Mouse (Mus musculus) embryonic facial prominence, embryonic 13.5 days (tissue): ENCODE data around the gene Ugt2a2. TPM values are rescaled to one million over a fixed set of nuclear protein-coding genes. Genes with fewer than 3 reads are reported as not detected.
"Not testable (repeated sequence)": the region's sequence is repeated elsewhere in the genome, so short reads cannot be mapped to it uniquely, and the experiment has no call there.

ENCODE experiments used
- ATAC-seq: fragments of 200-750 bp; cut with Nextera tagmentation; 2 replicates; pipeline ENCODE4 v1.8.0; 2017; ENCODE audit warnings: low read depth; ENCODE audit not compliant: insufficient number of reproducible peaks, insufficient read depth, low FRiP score, low TSS enrichment
- H3K27ac ChIP-seq: fragments of 300-500 bp; sonication (generic); 2 replicates; pipeline ENCODE4 v1.5.1; 2015; ENCODE audit warnings: moderate library complexity, mild to moderate bottlenecking, inconsistent platforms
- H3K27me3 ChIP-seq: fragments of 300-500 bp; sonication (generic); 2 replicates; pipeline ENCODE4 v1.6.1; 2015; ENCODE audit warnings: mild to moderate bottlenecking, inconsistent platforms
- H3K36me3 ChIP-seq: fragments of 300-500 bp; sonication (generic); 2 replicates; pipeline ENCODE4 v1.6.1; 2015; ENCODE audit warnings: mild to moderate bottlenecking, inconsistent platforms
- H3K4me1 ChIP-seq: fragments of 300-500 bp; sonication (generic); 2 replicates; pipeline ENCODE4 v1.6.1; 2015; ENCODE audit warnings: inconsistent platforms
- H3K4me2 ChIP-seq: fragments of 300-500 bp; sonication (generic); 2 replicates; pipeline ENCODE4 v1.6.1; 2015; ENCODE audit warnings: moderate library complexity, mild to moderate bottlenecking, inconsistent platforms
- H3K4me3 ChIP-seq: fragments of 300-500 bp; sonication (generic); 2 replicates; pipeline ENCODE4 v1.5.1; 2015; ENCODE audit warnings: mild to moderate bottlenecking, inconsistent platforms
- H3K9ac ChIP-seq: fragments of 300-500 bp; sonication (generic); 2 replicates; pipeline ENCODE4 v1.6.1; 2015; ENCODE audit warnings: mild to moderate bottlenecking, inconsistent platforms
- H3K9me3 ChIP-seq: fragments of 300-500 bp; sonication (generic); 2 replicates; pipeline ENCODE4 v1.6.1; 2016; ENCODE audit warnings: inconsistent platforms
- WGBS: fragments of 180-500 bp; shearing (Covaris S2); methylation state at CpG from one replicate; pipeline ENCODE4 v1.1.7; 2015; ENCODE audit warnings: mixed read lengths; 5-methylcytosine and 5-hydroxymethylcytosine counted together
- polyA plus RNA-seq: library from polyadenylated mRNA; unstranded; fragments of >200 nt; fragmentation: Nextera tagmentation; extraction: Ambion mirVana; gene quantifications from 2 replicates; pipeline ENCODE4 v1.2.1, GENCODE M21; 2015

The Ugt2a2 gene
- polyA plus RNA-seq, 1 experiment from 2014 or later = 0.17 TPM

DNA sequence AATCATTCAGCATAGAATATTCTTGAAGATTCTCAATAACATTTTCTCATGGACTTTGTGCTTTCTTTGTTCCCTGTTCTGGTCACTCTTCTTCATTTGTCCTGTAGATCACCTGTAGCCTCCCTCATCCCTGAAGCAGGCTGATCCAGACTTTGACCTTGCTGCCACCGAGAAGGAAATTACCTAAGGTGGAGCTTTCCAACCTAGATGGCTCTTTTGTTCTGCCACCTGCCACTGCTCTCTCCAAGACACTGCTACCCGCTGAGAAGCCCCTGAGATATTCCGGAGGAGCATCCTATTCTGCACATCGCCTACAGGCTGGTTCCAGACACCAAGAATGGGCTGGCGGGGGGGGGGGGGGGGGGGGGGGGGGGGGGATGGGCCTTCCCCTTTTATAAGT is 29.5 kb downstream of the Ugt2a2 start:
- not testable (repeated sequence) for H3K4me2 ChIP-seq, H3K9ac ChIP-seq
- WGBS = 82% methylated on average over 3 of the region's 5 CpGs

DNA sequence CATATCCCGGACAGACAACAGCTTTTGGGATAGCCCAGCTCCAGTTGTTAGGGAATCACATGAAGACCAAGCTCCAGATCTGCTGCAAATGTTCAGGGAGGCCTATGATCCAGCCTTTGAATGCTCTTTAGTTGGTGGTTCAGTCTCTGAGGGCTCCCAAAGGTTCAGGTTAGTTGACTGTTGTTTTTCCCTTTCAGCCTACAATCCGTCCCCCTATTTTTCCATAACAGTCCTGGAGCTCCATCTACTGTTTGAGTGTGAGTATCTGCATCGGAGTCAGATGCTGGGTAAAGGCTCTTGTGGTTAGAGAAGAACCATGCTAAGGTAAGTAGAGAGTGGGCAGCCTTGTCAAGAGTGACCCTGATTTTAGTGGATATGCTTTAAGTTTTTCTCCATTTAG is 45.8 kb downstream of the Ugt2a2 start:
- H3K27ac ChIP-seq = no peak overlapping the region
- H3K27me3 ChIP-seq = no peaks in the 10 kb centered on the region
- H3K36me3 ChIP-seq = no peaks in the 10 kb centered on the region
- no peak overlapping the region for H3K4me3 ChIP-seq
- no peak overlapping the region for H3K9ac ChIP-seq
- no peaks in the 10 kb centered on the region for H3K9me3 ChIP-seq
- 36% methylated on average over 3 of the region's 3 CpGs for WGBS
- H3K4me1 ChIP-seq = no peaks in the 10 kb centered on the region
- no peak overlapping the region for H3K4me2 ChIP-seq
- no peak for ATAC-seq

More for the DNA sequence above, 29.5 kb downstream of the Ugt2a2 start:
- not testable (repeated sequence) for ATAC-seq, H3K4me3 ChIP-seq, H3K9me3 ChIP-seq, H3K36me3 ChIP-seq, H3K27me3 ChIP-seq, H3K4me1 ChIP-seq, H3K27ac ChIP-seq

DNA sequence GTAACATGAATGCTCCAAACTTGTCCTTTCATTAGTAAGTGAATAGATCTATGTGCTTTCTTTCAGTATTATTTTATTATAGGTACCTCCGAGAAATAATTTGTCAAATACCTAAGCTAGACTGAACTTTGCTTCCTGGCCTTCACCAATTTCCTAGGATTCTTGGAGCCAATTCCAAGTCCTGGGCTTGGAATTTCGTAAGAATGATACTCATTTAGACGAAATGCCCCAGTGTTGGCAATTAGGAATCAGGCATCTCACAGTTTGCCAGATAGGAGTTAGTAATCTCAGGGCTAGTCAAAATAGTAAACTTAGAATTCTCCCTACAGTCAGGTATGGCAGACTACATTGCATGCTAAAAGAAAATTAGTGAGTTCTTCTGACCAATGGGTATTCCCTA is 56.4 kb downstream of the Ugt2a2 start:
- no peak overlapping the region for H3K9ac ChIP-seq
- 78% methylated on average over 3 of the region's 3 CpGs for WGBS
- no peaks in the 10 kb centered on the region for H3K4me1 ChIP-seq
- no peak overlapping the region for H3K4me2 ChIP-seq
- H3K4me3 ChIP-seq = no peak overlapping the region
- no peaks in the 10 kb centered on the region for H3K36me3 ChIP-seq
- no peaks in the 10 kb centered on the region for H3K9me3 ChIP-seq
- H3K27ac ChIP-seq = no peak overlapping the region
- no peaks in the 10 kb centered on the region for H3K27me3 ChIP-seq
- no peak for ATAC-seq

DNA sequence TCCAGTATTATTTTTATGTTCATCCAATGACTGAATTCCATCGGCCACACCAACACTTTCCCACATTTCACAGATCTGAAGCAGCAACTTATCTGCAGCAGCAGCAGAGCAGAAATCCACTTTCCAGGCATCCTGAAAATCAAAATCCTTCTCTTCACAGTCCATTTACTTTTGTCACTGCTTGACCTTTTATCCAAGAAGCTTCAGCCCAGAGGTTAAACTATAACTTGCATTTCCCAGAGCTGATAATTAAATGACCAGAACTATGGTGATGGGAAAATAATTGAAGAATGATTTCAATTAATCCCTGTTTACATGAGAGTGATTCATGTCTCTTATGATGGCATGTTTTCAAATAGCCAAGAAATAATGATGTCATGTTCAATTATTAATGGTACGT is 58.0 kb downstream of the Ugt2a2 start, which contains the start of gene Ugt2b38:
Ugt2b38 (minus strand) TSS at position 163 of the 400 bp plus-strand sequence.
- H3K27me3 ChIP-seq, ATAC-seq, H3K9me3 ChIP-seq, H3K4me2 ChIP-seq, H3K4me3 ChIP-seq, H3K27ac ChIP-seq, H3K4me1 ChIP-seq, H3K36me3 ChIP-seq, H3K9ac ChIP-seq: not testable (repeated sequence)
- WGBS = 95% methylated on average over 2 of the region's 2 CpGs

Other genes with a start within 250 kb of the Ugt2a2 start
- not detected in 2 replicates for gene Ugt2b37, start 227.5 kb downstream of the Ugt2a2 start, polyA plus RNA-seq
- not detected in 2 replicates for gene Ugt2a3, start 145.1 kb downstream of the Ugt2a2 start, polyA plus RNA-seq
- gene Ugt2b38, start 58.1 kb downstream of the Ugt2a2 start, polyA plus RNA-seq = not detected in 2 replicates
- 0.18 TPM in 1 of 2 replicates, not detected in the other for gene Gm43638, start 4.5 kb upstream of the Ugt2a2 start, polyA plus RNA-seq
- 11.2 and 21.0 TPM in 2 replicates for gene Ugt2a1, start 8.6 kb upstream of the Ugt2a2 start, polyA plus RNA-seq
- 0.80 TPM in 1 of 2 replicates, not detected in the other for gene Sult1b1, start 55.9 kb upstream of the Ugt2a2 start, polyA plus RNA-seq
- 0.14 and 0.81 TPM in 2 replicates for gene Sult1d1, start 86.8 kb upstream of the Ugt2a2 start, polyA plus RNA-seq
- gene Sult1e1, start 109.3 kb upstream of the Ugt2a2 start, polyA plus RNA-seq = 7.2 and 15.2 TPM in 2 replicates
- gene Csn1s1, start 183.9 kb upstream of the Ugt2a2 start, polyA plus RNA-seq = not detected in 2 replicates
- not detected in 2 replicates for gene Csn2, start 217.4 kb upstream of the Ugt2a2 start, polyA plus RNA-seq